Mouse (Mus musculus) myocyte (in vitro differentiated cells): ENCODE results near the gene Epsti1.

Experiments used
- MAX ChIP-seq: IDR thresholded peaks from one replicate; pipeline ENCODE4 v1.6.1; 2011; ENCODE audit warnings: low read depth, mild to moderate bottlenecking, control low read depth
- POLR2A ChIP-seq: IDR thresholded peaks from one replicate; pipeline ENCODE4 v1.6.1; 2011; ENCODE audit warnings: low read depth, mild to moderate bottlenecking, control low read depth, moderate library complexity; ENCODE audit not compliant: insufficient read length

- TF ChIP-seq POLR2A (no peak), MAX (no peak)
These were observed 71.7 kb downstream of the Epsti1 start for GRCm38 (mm10) chr14:77975702-77976101.
